Mouse (Mus musculus) stomach, embryonic 16.5 days (tissue): Measurements from ENCODE around the gene Olfr131. TPM values are rescaled to one million over a fixed set of nuclear protein-coding genes. Genes with fewer than 3 reads are reported as not detected.
"Not testable (repeated sequence)": the region's sequence is repeated elsewhere in the genome, so short reads cannot be mapped to it uniquely, and the experiment has no call there.

ENCODE experiments used
- ATAC-seq: fragments of 200-750 bp; cut with Nextera tagmentation; 2 replicates; pipeline ENCODE4 v1.8.0; 2017; ENCODE audit warnings: moderate number of reproducible peaks, moderate TSS enrichment; ENCODE audit not compliant: insufficient read depth, low FRiP score
- H3K27ac ChIP-seq: fragments of 300-500 bp; sonication (generic); 2 replicates; pipeline ENCODE4 v1.5.1; 2014; ENCODE audit warnings: low read length
- H3K27me3 ChIP-seq: fragments of 300-500 bp; sonication (generic); 2 replicates; pipeline ENCODE4 v1.6.1; 2014; ENCODE audit warnings: low read length, control low read depth, mixed read lengths; ENCODE audit not compliant: control insufficient read depth, insufficient read depth
- H3K36me3 ChIP-seq: fragments of 300-500 bp; sonication (generic); 2 replicates; pipeline ENCODE4 v1.6.1; 2014; ENCODE audit warnings: low read length; ENCODE audit not compliant: control insufficient read depth, insufficient read depth
- H3K4me1 ChIP-seq: fragments of 300-500 bp; sonication (generic); 2 replicates; pipeline ENCODE4 v1.6.1; 2014; ENCODE audit warnings: low read length, control low read depth, mixed read lengths; ENCODE audit not compliant: control insufficient read depth, insufficient read depth
- H3K4me2 ChIP-seq: fragments of 300-500 bp; sonication (generic); 2 replicates; pipeline ENCODE4 v1.6.1; 2014; ENCODE audit warnings: low read depth, low read length, mixed read lengths
- H3K4me3 ChIP-seq: fragments of 300-500 bp; sonication (generic); replicated peaks from 2 replicates; pipeline ENCODE4 v1.5.1; 2014; ENCODE audit warnings: mild to moderate bottlenecking, low read length
- H3K9ac ChIP-seq: fragments of 300-500 bp; sonication (generic); 2 replicates; pipeline ENCODE4 v1.6.1; 2014; ENCODE audit warnings: low read length
- H3K9me3 ChIP-seq: fragments of 300-500 bp; sonication (generic); replicated peaks from 2 replicates; pipeline ENCODE4 v1.6.1; 2016; ENCODE audit warnings: low read length, control low read depth; ENCODE audit not compliant: control insufficient read depth
- WGBS: fragments of 180-500 bp; shearing (Covaris S2); extraction: QIAGEN DNeasy Blood & Tissue Kit; methylation state at CpG from one replicate; pipeline ENCODE4 v1.1.7; 2014; 5-methylcytosine and 5-hydroxymethylcytosine counted together
- polyA plus RNA-seq: library from polyadenylated mRNA; unstranded; fragments of >200 nt; fragmentation: Nextera tagmentation; extraction: Ambion mirVana; gene quantifications from 2 replicates; pipeline ENCODE4 v1.2.1, GENCODE M21; 2015

The Olfr131 gene
- not detected in 2 replicates for polyA plus RNA-seq

DNA sequence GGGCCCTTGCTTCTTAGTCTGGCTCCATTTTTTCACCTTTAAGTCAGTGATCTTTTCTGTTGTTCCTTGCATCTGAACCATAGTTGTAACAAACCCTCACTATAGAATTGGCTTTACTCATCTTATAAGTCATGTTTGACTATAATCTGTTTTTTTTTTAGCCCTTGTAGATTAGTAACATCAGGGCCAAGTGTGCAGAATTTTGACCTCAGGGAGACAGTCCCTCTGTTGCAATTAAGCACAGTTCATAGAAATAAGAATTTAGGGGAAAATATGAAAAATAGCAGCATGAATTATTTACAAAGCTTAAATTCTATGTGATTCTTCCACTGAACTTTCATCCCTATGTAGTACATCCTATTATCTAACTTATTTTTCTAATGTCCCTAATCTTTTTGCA is at the start of gene Olfr131:
Gene Olfr131 (minus strand): TSS at position 101 of the 400 bp plus-strand sequence.
- Histone ChIP-seq H3K27me3 (no peaks in the 10 kb centered on the region), H3K36me3 (no peaks in the 10 kb centered on the region), H3K4me2 (no peak within 1 kb of the TSS), H3K9ac (no peak within 1 kb of the TSS), H3K27ac (no peak within 1 kb of the TSS), H3K9me3 (no peaks in the 10 kb centered on the region), H3K4me3 (no peak within 1 kb of the TSS), H3K4me1 (no peaks in the 10 kb centered on the region)
- no peak for ATAC-seq

DNA sequence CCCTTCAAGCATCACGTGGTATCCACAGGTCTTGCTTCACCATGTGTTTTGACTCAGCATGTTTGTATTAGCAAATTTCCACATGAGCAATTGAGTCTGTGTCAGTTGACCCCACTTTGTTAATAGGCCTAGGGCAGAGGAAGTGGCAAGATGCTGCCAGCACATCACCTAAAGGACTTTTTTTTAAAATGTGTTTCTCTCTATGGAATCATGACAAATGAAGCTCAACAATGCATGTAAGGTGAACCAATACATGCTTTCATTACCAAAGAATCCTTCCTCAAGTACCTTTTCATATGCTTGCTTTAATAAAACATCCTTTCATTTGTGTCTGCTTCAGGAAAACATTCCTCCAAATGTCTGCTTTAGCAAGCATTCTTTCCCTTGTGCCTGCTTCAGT is 45.9 kb upstream of the Olfr131 start, which contains the start of gene Olfr132:
Gene Olfr132 (minus strand): TSS at position 101 of the 400 bp plus-strand sequence.
- no peak for ATAC-seq
- Histone ChIP-seq H3K9me3 (no peaks in the 10 kb centered on the region), H3K4me1 (no peaks in the 10 kb centered on the region), H3K9ac (no peak within 1 kb of the TSS), H3K4me2 (no peak within 1 kb of the TSS), H3K4me3 (no peak within 1 kb of the TSS), H3K27me3 (no peaks in the 10 kb centered on the region), H3K36me3 (no peaks in the 10 kb centered on the region), H3K27ac (no peak within 1 kb of the TSS)
- WGBS = 57% methylated on average over 1 of the region's 1 CpGs

DNA sequence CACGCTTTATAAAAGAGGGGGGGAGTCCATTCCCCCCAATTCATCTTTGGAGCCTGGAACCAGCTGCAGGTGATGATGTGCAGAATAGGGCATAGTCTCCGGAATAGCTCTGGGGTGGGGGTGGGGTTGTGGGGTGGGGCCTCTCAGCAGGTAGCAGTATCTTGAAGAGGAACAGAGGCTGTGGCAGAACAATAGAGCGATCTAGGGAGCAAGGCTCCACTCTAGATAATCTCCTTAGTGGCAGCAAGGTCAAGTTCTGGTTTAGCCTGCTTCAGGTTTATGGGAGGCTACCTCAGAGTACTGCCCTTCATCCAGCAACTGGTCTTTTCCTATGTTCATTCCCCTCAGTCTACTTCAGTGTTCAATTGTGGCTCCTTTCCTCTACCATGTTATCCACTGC is 36.9 kb upstream of the Olfr131 start:
- H3K27ac ChIP-seq, H3K9ac ChIP-seq, H3K4me3 ChIP-seq, ATAC-seq, H3K36me3 ChIP-seq, H3K27me3 ChIP-seq, H3K9me3 ChIP-seq, H3K4me1 ChIP-seq, H3K4me2 ChIP-seq: not testable (repeated sequence)
- 65% methylated on average over 3 of the region's 3 CpGs for WGBS

DNA sequence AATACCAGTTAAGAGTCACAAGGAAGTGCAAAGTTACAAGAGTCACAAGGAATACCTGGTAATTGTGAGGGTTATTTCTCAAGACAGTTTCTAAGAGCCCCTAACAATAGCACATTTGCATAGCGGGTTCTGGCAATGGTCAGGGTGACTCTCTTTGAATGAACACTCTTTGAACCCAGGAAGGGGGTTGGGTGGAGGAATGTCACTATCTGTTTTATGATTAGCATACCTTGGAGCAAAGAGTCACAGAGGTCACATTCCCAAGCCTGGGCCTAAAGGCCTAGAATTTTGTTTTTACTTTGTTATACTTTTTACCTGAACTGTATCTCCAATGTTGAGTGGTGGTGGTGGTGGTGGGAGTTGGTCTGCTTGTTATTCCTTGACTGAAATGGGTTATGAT is 35.7 kb upstream of the Olfr131 start:
- H3K4me2 ChIP-seq, H3K4me1 ChIP-seq, H3K27me3 ChIP-seq, H3K4me3 ChIP-seq, H3K9me3 ChIP-seq, ATAC-seq, H3K9ac ChIP-seq, H3K27ac ChIP-seq, H3K36me3 ChIP-seq: not testable (repeated sequence)
- WGBS = 73% methylated on average over 1 of the region's 1 CpGs

DNA sequence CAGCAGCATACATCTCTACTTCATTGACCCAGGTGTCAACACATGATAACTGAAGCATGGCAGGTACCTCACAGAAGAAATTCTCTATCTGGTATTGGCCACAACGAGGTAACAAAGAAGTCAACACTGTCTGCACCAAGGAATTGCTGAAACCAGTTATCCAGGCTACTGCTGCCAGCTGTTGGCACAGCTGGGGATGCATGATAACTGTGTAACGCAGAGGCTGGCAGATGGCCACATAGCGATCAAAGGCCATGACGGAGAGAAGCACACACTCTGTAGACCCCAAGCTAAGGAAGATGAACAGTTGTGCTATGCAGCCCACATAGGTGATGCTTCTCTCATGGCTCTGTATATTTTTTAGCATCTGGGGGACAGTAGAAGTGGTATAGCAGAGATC is 6.1 kb downstream of the Olfr131 start:
- Histone ChIP-seq H3K27ac (no peak overlapping the region), H3K36me3 (no peaks in the 10 kb centered on the region), H3K27me3 (no peaks in the 10 kb centered on the region), H3K9me3 (no peaks in the 10 kb centered on the region), H3K4me1 (no peaks in the 10 kb centered on the region), H3K9ac (no peak overlapping the region), H3K4me2 (no peak overlapping the region), H3K4me3 (no peak overlapping the region)
- WGBS = 85% methylated on average over 4 of the region's 4 CpGs
- ATAC-seq = no peak

DNA sequence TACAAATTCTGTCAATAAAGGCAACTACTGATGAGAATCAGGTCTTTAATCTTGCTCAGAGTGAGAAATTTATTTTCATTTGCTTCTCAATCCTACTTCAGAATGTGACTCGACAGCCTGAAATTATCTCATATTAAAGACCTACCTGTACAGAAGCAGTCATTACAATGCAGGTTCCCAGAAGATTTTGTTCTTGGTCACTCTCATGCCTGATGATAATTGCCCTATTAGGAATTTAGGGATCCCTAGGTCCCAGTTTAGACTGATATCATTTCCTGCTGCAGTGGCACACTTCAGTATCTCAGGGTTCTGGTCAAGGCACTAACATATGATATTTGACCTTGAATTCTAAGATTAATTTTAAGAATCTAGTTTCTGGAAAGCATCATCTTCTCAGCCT is 24.9 kb downstream of the Olfr131 start, which contains the start of gene Olfr130:
Gene Olfr130 (plus strand): TSS at position 301 of the 400 bp plus-strand sequence.
- no peak for ATAC-seq
- Histone ChIP-seq H3K27ac (no peak within 1 kb of the TSS), H3K9ac (no peak within 1 kb of the TSS), H3K27me3 (no peaks in the 10 kb centered on the region), H3K4me2 (no peak within 1 kb of the TSS), H3K36me3 (no peaks in the 10 kb centered on the region), H3K4me3 (no peak within 1 kb of the TSS), H3K9me3 (no peaks in the 10 kb centered on the region), H3K4me1 (no peaks in the 10 kb centered on the region)
- WGBS = 85% methylated on average over 1 of the region's 1 CpGs

DNA sequence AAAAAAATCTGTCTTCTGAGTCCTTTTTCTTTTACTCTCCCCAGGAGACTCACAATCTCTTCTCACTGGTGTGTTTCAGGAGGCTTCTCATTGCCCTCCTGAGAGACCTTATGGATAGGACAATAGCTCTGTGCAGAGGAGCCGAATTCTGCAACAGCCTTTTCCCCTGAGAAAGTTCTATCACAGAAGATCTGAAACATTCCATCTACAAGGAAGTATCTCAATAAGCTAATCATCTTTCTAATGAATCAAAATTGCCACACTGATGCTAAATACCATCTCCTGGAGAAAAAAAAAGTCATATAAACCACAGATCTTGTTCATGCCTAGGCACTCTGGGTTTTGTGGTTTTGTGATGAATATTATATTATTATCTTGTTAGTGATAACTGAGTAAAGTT is 28.5 kb downstream of the Olfr131 start, which contains the start of gene Olfr129:
Gene Olfr129 (minus strand): TSS at position 101 of the 400 bp plus-strand sequence.
- WGBS = 65% methylated on average over 1 of the region's 1 CpGs
- H3K27me3 ChIP-seq = no peaks in the 10 kb centered on the region

More for the DNA sequence above, 28.5 kb downstream of the Olfr131 start, which contains the start of gene Olfr129:
- Histone ChIP-seq H3K36me3 (no peaks in the 10 kb centered on the region), H3K9ac (no peak within 1 kb of the TSS), H3K27ac (no peak within 1 kb of the TSS), H3K4me2 (no peak within 1 kb of the TSS), H3K4me1 (no peaks in the 10 kb centered on the region), H3K9me3 (no peaks in the 10 kb centered on the region), H3K4me3 (no peak within 1 kb of the TSS)
- no peak for ATAC-seq

Other genes with a start within 250 kb of the Olfr131 start
- not detected in 2 replicates for gene Olfr126, start 241.2 kb downstream of the Olfr131 start, polyA plus RNA-seq
- gene Olfr127, start 188.3 kb downstream of the Olfr131 start, polyA plus RNA-seq = not detected in 2 replicates
- not detected in 2 replicates for gene Olfr128, start 168.1 kb downstream of the Olfr131 start, polyA plus RNA-seq
- gene Olfr761, start 135.6 kb downstream of the Olfr131 start, polyA plus RNA-seq = not detected in 2 replicates
- gene Olfr129, start 28.6 kb downstream of the Olfr131 start, polyA plus RNA-seq = not detected in 2 replicates
- gene Olfr130, start 24.8 kb downstream of the Olfr131 start, polyA plus RNA-seq = not detected in 2 replicates
- not detected in 2 replicates for gene Olfr132, start 45.8 kb upstream of the Olfr131 start, polyA plus RNA-seq
- gene Olfr133, start 56.6 kb upstream of the Olfr131 start, polyA plus RNA-seq = not detected in 2 replicates
- not detected in 2 replicates for gene Olfr134, start 82.7 kb upstream of the Olfr131 start, polyA plus RNA-seq
- gene Olfr135, start 115.6 kb upstream of the Olfr131 start, polyA plus RNA-seq = not detected in 2 replicates
- gene Olfr138, start 172.3 kb upstream of the Olfr131 start, polyA plus RNA-seq = not detected in 2 replicates
- not detected in 2 replicates for gene Olfr137, start 218.9 kb upstream of the Olfr131 start, polyA plus RNA-seq
- not detected in 2 replicates for gene Olfr136, start 241.1 kb upstream of the Olfr131 start, polyA plus RNA-seq